Mouse (Mus musculus) kidney, postnatal 4 days (tissue): ENCODE data around the gene Vps37b.

ENCODE experiments used
- DNase-seq, 2 experiments: peaks; one replicate each; pipeline ENCODE4 v3.0.0; 2021; ENCODE audit warnings: mixed read lengths in 2 of 2

Gene Vps37b

GRCm38 (mm10) chr5:123977231-123977630 is 54.8 kb downstream of the Vps37b start:
- DNase-seq, result peak in 1 of 2 experiments; percentile 39

DNA sequence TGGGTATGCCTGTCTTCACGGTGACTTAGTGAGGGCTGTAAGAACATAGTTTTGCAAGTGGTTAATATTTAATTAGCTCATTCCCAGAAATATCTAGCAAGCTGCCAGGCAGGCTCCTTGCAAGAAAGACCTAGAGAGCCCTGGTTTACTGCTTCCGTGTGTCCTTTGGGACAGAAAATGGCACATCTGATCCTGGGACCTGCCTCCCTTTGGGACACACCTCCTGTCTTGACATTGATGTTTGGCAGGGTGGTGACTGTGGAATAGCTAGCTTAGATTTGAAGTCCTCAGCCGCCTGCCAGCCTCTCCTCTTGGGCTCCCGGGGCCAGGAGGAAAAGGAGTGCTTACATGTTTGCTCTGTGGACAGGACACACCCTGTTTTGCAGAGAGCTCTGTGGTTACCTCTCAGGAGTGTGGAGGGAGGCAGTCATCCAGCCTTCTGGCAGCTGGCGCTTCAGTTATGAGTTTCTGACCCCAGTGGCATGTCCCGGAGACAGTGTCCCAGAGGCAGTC is 56.3 kb downstream of the Vps37b start:
- peak in 1 of 2 experiments; percentile 60 for DNase-seq

DNA sequence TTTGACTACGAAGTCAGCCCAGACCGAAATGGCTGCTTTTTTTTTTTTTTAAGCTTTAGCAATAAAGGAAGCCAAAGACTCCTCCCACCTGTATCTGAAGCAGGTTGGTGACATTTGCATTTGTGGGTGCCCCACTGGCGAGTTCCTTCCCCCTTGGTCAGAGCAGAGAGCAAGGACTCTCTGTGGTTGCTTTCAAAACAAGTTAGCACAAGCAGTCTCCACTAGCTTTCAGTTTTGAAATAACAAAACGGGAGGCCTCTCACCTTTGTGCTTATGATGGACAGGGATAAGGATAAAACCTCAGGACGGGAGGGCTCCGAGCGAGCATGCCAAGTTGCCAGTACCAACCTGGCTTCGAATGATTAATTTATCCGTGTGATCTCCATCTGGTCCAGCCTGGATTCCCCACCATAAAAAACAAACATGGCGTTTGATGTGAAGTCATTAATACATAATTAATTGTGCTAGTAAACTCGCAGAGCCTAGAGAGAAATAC is 57.4 kb downstream of the Vps37b start:
- peak in 1 of 2 experiments; percentile 33 for DNase-seq

DNA sequence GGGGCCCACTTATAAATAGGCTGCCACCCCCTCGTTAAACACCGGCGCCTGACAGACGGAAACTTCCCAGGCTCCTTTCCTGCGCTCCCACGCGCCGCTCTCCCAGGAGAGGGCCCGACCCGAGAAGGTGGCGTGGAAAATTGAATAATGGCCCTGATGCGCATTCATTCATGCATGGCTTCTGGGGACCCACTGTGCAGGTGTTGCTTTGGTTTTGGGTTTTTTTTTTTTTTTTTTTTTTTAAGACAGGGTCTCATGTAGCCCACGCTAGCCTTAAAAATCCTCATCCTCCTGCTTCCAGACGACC is 57.9 kb downstream of the Vps37b start:
- no peak for DNase-seq

DNA sequence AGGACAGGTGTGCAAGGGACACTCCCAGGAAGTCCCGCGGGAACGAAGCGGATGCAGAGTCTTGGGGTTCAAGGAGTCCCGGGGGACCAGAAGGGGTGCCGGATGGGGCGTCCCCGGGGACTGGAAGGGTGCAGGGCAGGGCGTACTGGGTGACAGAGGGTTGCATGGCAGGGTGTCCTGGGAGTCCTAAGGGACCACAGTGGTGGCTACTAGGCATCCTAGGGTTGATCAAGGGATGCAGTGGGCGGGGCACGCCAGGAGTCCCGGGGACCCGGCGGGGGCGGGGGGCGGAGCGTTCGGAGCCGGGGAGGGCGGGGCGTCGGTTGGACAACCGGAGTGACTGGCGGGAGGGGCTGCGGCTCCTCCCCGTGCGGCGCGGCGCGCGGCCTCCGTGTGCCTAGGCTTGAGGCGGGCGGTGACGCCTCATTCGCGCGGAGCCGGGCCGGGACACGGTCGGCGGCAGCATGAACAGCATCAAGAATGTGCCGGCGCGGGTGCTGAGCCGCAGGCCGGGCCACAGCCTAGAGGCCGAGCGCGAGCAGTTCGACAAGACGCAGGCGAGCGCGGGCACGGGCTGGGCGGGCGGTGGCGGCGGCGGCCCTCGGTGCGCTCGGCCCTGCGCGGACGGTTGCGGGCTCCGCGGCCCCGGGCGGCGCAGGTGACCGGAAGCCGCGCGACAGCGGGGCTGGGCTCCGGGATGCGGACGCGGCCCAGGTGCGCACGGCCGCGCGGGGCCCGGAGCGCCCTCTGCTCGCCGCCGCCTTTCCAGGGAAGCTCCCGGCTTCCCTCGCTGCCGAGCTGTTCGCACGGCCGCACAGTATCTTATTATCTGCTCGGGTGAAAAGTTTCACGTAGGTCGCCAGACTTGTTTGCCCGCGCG is 58.5 kb downstream of the Vps37b start, which contains the start of gene Hip1r:
Gene Hip1r, plus strand, starts transcription at position 330 of the 880 bp plus-strand sequence.
- DNase-seq, result peak; percentile 88 to 93

- DNase-seq, result no peak
These were observed 59.6 kb downstream of the Vps37b start for GRCm38 (mm10) chr5:123972453-123972852.

DNA sequence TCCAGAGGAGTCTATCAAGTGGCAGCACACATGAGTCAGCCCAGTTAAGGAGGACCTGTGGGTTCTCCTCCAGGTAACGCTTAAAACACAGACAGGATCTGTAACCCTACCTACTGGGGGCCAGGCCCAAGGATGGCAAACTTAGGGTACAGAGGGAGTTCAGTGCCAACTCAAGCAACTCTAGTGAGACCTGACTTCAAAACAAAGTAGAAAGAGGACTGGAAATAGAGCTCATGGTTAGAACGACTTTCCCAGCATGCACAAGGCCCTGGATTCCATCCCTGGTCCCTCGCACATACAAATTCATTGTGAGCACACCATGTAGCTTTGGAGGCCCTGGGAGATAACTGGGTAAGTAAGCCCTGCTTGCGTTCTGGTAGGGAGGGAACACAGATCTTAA is 61.5 kb downstream of the Vps37b start:
- DNase-seq, result no peak

DNA sequence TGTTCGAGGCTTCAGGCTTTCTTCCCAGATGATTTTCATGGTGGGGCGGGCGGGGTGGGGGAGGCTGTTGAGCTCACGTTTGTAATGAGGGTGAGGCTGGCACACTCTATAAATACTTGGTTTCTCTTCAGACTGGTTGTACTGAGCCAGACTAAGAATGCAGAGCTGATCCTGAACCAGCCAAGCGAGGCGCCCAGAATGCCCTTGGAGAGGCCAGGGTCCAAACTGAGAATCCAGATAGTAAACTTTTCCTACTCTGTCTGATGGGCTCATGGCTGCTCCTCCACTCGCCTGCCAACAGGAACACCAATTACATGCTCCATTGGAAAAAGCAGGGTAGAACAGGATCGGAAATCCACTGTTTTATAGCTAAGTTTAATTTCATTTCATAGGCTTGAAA is 62.9 kb downstream of the Vps37b start:
- DNase-seq, result peak; percentile 41 to 55

GRCm38 (mm10) chr5:123968468-123968867 is 63.6 kb downstream of the Vps37b start:
- DNase-seq, result no peak

DNA sequence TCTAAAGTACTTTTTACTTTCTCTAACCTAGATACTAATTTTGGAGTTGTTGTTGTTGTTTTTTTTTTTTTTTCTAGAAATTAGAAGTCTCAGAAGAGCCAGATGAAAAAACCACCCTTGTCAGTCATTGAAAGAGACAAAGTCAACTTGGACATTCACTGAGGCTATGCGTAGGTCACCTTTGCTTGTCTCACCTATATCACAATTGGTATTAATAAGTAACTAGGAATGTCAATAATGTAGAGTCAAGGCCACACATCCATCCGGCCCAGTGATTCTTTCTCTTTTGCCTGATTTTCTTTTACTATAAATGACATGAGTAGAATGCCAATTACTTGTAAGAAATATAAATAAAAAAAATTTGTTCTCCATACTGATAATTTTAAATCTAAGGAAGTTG is 65.3 kb downstream of the Vps37b start:
- no peak for DNase-seq

- DNase-seq, result no peak
These were observed 67.9 kb downstream of the Vps37b start for GRCm38 (mm10) chr5:123964208-123964607.

DNA sequence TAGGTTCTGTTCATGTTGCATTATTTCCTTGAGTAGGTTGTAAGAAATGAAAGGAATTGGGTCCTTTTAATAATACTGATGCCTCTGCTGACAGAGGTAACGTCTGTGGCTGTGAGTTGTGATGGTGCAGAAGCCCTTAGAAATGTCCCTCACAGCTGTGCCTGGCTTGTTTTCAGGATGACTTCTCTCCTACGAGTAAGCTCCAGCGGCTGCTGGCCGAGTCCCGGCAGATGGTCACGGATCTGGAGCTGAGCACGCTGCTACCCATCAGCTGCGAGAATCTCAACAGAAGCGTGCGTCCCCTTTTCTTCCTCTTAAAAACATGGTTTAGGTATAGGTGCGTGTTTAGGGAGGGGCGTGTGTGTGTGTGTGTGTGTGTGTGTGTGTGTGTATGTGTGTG is 71.0 kb downstream of the Vps37b start:
- DNase-seq, result no peak

- DNase-seq, result no peak
These were observed 71.9 kb downstream of the Vps37b start for GRCm38 (mm10) chr5:123960129-123960528.

- DNase-seq, result no peak
These were observed 73.1 kb downstream of the Vps37b start for GRCm38 (mm10) chr5:123959018-123959417.

- no peak for DNase-seq
These were observed 74.9 kb downstream of the Vps37b start for GRCm38 (mm10) chr5:123957213-123957612.
